Mouse (Mus musculus) stomach, embryonic 16.5 days (tissue): ENCODE measurements at regions not wholly inside any gene's neighbourhood (a gene's known extent, or its start where the extent isn't known, plus 50 kb on each side); places are given as distances from the start of the nearest gene placed in this dataset.

Experiments used
- ATAC-seq: fragments of 200-750 bp; cut with Nextera tagmentation; 2 replicates; pipeline ENCODE4 v1.8.0; 2017; ENCODE audit warnings: moderate number of reproducible peaks, moderate TSS enrichment; ENCODE audit not compliant: insufficient read depth, low FRiP score
- H3K27ac ChIP-seq: fragments of 300-500 bp; sonication (generic); 2 replicates; pipeline ENCODE4 v1.5.1; 2014; ENCODE audit warnings: low read length
- H3K27me3 ChIP-seq: fragments of 300-500 bp; sonication (generic); 2 replicates; pipeline ENCODE4 v1.6.1; 2014; ENCODE audit warnings: low read length, control low read depth, mixed read lengths; ENCODE audit not compliant: control insufficient read depth, insufficient read depth
- H3K36me3 ChIP-seq: fragments of 300-500 bp; sonication (generic); 2 replicates; pipeline ENCODE4 v1.6.1; 2014; ENCODE audit warnings: low read length; ENCODE audit not compliant: control insufficient read depth, insufficient read depth
- H3K4me1 ChIP-seq: fragments of 300-500 bp; sonication (generic); 2 replicates; pipeline ENCODE4 v1.6.1; 2014; ENCODE audit warnings: low read length, control low read depth, mixed read lengths; ENCODE audit not compliant: control insufficient read depth, insufficient read depth
- H3K4me2 ChIP-seq: fragments of 300-500 bp; sonication (generic); 2 replicates; pipeline ENCODE4 v1.6.1; 2014; ENCODE audit warnings: low read depth, low read length, mixed read lengths
- H3K4me3 ChIP-seq: fragments of 300-500 bp; sonication (generic); replicated peaks from 2 replicates; pipeline ENCODE4 v1.5.1; 2014; ENCODE audit warnings: mild to moderate bottlenecking, low read length
- H3K9ac ChIP-seq: fragments of 300-500 bp; sonication (generic); 2 replicates; pipeline ENCODE4 v1.6.1; 2014; ENCODE audit warnings: low read length
- H3K9me3 ChIP-seq: fragments of 300-500 bp; sonication (generic); replicated peaks from 2 replicates; pipeline ENCODE4 v1.6.1; 2016; ENCODE audit warnings: low read length, control low read depth; ENCODE audit not compliant: control insufficient read depth
- WGBS: fragments of 180-500 bp; shearing (Covaris S2); extraction: QIAGEN DNeasy Blood & Tissue Kit; methylation state at CpG from one replicate; pipeline ENCODE4 v1.1.7; 2014; 5-methylcytosine and 5-hydroxymethylcytosine counted together

DNA sequence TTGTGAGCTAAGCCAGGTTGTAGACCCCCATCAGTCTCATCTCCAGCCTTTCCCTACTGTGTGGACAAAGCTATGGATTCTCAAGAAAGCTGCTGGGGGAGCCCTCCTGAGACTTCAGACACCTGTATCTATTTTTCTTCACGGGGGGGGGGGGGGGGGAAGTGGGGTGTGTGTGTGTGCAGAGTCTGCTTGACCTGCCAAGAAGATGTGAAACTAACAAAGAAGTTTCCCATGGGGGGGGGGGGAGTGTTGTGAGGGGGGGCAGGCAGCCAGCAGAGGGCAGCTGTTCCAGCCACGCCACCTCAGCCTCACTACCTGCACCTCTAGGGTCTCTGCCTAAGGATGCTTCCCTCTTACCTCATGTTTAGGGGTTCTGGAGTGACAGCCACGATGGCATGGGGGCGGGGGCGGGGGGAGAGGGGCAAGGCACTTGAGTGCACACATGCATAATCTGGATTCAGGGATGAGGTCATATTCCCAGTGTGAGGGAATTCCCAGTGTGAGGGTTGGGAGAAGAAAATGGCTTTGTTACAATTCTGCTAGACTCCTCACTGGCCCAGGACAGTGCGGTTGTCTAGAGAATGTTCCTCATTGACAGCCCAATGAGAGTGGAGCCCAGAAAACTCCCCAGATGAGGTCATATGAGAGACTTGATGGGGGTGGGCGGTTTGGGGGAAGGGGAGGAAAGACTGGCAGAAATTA is 104.0 kb upstream of the Spata13 start:
- peak; percentile 33; the same call in 1 of the 2 replicates for ATAC-seq
- 41% methylated on average over 7 of the region's 7 CpGs for WGBS

DNA sequence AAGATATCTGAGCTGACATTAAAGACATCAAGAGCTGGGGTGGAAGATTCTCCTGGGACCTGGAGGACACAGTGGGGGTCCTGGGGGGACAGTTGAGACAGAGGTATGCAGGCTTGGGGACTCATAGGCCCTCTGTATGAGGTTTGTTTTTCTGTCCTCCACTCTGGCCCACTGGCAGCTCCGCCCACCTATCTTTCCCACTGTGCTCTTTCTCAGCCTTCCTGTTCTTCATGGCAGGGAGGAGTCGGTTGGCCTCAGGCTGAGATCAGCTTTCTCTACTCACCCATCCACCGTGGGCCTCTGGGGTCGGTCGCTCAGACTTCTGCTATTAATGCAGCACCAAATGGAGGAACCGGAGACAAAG is 103.5 kb upstream of the Spata13 start:
- Histone ChIP-seq H3K36me3 (no peaks in the 10 kb centered on the region), H3K4me2 (no peak overlapping the region), H3K27ac (0 out of 2 replicates have a peak overlapping the region, but pooled peaks have one; percentile 6), H3K4me1 (peaks cover 19% of the 10 kb centered on the region), H3K9me3 (no peaks in the 10 kb centered on the region), H3K27me3 (no peaks in the 10 kb centered on the region), H3K9ac (no peak overlapping the region), H3K4me3 (no peak overlapping the region)
- WGBS: 37% methylated on average over 6 of the region's 6 CpGs
- no peak for ATAC-seq

More for the DNA sequence above, 104.0 kb upstream of the Spata13 start:
- H3K9me3 ChIP-seq: no peaks in the 10 kb centered on the region
- no peaks in the 10 kb centered on the region for H3K36me3 ChIP-seq
- H3K4me1 ChIP-seq: peaks cover 19% of the 10 kb centered on the region
- H3K4me3 ChIP-seq: no peak overlapping the region
- H3K4me2 ChIP-seq: no peak overlapping the region
- H3K27ac ChIP-seq: no peak overlapping the region
- no peaks in the 10 kb centered on the region for H3K27me3 ChIP-seq
- no peak overlapping the region for H3K9ac ChIP-seq

DNA sequence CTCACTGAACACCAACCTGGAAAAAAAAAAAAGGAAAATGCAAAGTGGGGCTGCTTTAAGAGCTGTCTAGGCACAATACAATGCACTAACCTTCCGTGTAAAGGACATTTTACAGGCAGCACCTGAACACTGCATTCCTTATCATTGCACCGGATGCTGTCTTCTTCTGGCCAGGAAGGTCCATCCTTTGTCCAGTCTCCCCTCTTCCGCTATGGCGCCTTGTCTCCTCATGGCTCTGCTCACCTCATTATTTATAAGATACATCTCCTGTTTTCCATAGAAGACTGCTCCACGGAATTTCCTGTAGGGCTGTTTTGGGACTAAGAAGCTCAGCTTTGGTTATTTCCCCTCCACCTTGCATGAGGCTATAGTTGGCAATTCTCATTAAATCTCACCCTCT is 102.8 kb upstream of the Spata13 start:
- no peak overlapping the region for H3K27ac ChIP-seq
- H3K4me3 ChIP-seq: no peak overlapping the region
- ATAC-seq: no peak
- H3K4me1 ChIP-seq: peaks cover 19% of the 10 kb centered on the region
- H3K36me3 ChIP-seq: no peaks in the 10 kb centered on the region
- H3K4me2 ChIP-seq: no peak overlapping the region
- no peaks in the 10 kb centered on the region for H3K27me3 ChIP-seq
- no peaks in the 10 kb centered on the region for H3K9me3 ChIP-seq
- 86% methylated on average over 5 of the region's 5 CpGs for WGBS
- no peak overlapping the region for H3K9ac ChIP-seq

DNA sequence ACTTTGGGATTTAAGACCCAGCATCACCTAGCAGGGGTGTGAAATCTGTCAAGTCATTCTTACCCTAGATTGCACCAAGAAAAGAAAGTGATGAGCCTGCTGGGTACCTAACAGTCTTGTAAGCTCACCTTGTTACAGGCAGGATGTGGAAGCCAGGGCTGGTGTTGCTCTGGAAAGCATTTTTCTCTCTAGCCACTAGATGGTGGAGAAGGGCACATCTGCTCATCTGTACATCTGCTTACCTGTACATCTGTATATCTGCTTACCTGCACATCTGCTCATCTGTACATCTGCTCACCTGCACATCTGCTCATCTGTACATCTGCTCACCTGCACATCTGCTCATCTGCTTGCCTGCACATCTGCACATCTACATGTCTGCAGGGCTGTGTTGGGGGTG is 102.0 kb upstream of the Spata13 start:
- no peak for ATAC-seq

DNA sequence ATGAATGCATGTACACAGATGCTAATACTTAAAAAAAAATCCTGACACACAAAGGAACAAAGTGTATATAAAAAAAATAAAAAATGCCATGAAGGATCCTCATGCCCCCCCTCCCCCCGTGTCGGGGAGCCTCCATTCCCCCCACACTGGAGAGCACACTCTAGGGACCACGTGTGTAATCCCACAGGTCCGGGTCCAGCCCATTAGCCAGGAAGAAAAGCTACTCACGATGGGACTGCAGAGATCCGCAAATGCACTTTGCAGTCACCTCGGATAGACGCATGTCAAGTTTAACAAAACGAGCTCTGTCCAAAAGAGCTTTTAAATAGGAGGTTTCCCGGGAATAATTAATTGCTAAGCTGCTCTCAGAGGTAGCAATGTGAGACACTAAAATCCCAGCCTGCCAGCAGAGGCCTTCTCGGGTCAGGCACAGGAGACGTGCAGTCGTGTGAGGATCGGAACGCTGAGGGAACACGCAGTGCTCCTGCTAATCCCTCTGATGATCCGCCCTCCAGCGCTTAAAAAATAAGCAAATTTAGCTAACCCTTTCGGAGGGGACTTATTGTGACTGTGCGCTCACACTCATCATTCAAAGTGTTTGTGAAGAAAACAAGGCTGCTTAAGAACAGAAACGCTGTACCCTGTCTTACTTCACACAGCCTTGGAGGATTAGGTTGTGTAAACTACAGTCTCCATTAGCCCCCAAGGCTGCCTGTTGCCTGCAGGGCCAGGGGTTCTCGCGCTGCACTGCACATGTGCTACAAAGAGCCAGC is 100.2 kb upstream of the Spata13 start:
- peak; percentile 78 for ATAC-seq
- Histone ChIP-seq H3K9me3 (0 out of 2 replicates have a peak, but pooled peaks cover 3% of the 10 kb centered on the region), H3K9ac (no peak overlapping the region), H3K27me3 (no peaks in the 10 kb centered on the region), H3K27ac (peak overlapping the region; percentile 63), H3K4me3 (no peak overlapping the region), H3K4me2 (peak overlapping the region; percentile 7), H3K36me3 (no peaks in the 10 kb centered on the region), H3K4me1 (peaks cover 19% of the 10 kb centered on the region)
- WGBS: 28% methylated on average over 23 of the region's 23 CpGs

More for the DNA sequence above, 102.0 kb upstream of the Spata13 start:
- Histone ChIP-seq H3K4me1 (peaks cover 19% of the 10 kb centered on the region), H3K4me2 (no peak overlapping the region), H3K4me3 (no peak overlapping the region), H3K27me3 (no peaks in the 10 kb centered on the region), H3K9me3 (no peaks in the 10 kb centered on the region), H3K27ac (no peak overlapping the region), H3K9ac (no peak overlapping the region), H3K36me3 (no peaks in the 10 kb centered on the region)

DNA sequence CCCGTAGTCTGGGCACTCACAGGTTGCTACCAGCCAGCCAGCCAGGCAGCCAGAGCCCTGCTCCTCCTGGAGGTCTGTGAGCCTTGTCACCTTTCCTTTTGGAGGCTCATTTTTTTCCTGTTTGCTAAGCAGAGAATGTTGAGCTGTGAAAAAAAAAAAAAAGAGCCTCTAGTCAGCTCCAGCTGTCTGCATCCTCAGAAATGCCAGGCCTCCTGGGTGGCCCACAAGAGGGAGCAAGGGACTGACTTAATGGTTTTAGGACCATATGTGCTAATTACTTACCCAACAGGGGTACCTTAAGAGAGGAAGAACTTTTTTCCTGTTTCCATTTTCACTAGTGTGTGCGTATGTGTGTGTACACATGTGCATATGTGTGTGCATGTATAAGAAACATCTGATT is 94.8 kb upstream of the Spata13 start:
- 79% methylated on average over 2 of the region's 2 CpGs for WGBS
- ATAC-seq: no peak
- H3K4me2 ChIP-seq: no peak overlapping the region

DNA sequence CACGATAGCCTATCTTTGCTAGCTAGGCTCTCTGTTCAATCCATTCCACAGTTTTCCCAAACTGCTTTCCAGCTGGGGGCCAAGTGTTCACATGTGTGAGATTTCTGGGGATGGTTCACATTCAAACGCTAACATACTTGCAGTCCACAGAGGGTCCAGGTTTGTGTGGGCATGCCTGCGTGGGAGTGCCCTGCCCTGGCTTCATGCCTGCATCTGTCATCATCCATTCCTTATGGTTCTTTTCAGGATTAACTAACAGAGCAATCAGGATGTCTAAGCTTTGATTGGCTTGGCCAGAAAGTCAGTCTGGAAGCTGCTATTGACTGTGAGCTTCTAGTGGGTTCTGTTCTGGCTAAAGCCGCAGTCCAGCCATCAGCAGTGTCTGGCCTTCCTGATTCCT is 93.7 kb upstream of the Spata13 start:
- 58% methylated on average over 4 of the region's 4 CpGs for WGBS
- Histone ChIP-seq H3K27ac (peak overlapping the region; percentile 53), H3K4me1 (peaks cover 8% of the 10 kb centered on the region; the same call in 1 of the 2 replicates), H3K27me3 (peaks cover 4% of the 10 kb centered on the region; the same call in 1 of the 2 replicates), H3K4me3 (no peak overlapping the region), H3K36me3 (no peaks in the 10 kb centered on the region), H3K4me2 (no peak overlapping the region), H3K9ac (no peak overlapping the region), H3K9me3 (0 out of 2 replicates have a peak, but pooled peaks cover 3% of the 10 kb centered on the region)
- no peak for ATAC-seq

More for the DNA sequence above, 94.8 kb upstream of the Spata13 start:
- Histone ChIP-seq H3K4me3 (no peak overlapping the region), H3K27ac (no peak overlapping the region), H3K9me3 (0 out of 2 replicates have a peak, but pooled peaks cover 3% of the 10 kb centered on the region), H3K9ac (no peak overlapping the region), H3K4me1 (peaks cover 8% of the 10 kb centered on the region; the same call in 1 of the 2 replicates), H3K27me3 (peaks cover 4% of the 10 kb centered on the region; the same call in 1 of the 2 replicates), H3K36me3 (no peaks in the 10 kb centered on the region)

DNA sequence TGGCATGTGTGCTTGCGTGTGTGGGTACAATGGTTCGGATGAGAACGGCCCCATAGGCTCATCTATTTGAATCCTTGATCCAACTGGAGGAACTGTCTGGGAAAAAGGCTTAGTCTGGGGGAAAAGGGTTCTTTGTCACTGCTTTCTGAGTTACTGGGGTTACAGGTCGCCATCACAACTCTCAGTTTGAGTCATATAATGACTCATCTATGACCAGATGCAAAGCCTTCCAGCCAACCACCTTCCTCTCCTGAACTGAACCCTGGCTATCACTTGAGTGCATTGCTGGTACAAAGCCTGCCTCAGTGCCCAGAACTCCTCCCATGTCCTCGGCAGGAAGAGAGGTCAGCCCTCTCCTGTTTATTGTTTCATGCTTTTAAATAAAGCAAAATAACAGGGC is 92.2 kb upstream of the Spata13 start:
- Histone ChIP-seq H3K4me2 (no peak overlapping the region), H3K4me1 (peaks cover 8% of the 10 kb centered on the region; the same call in 1 of the 2 replicates), H3K9me3 (0 out of 2 replicates have a peak, but pooled peaks cover 3% of the 10 kb centered on the region), H3K36me3 (no peaks in the 10 kb centered on the region), H3K27ac (no peak overlapping the region), H3K27me3 (peaks cover 4% of the 10 kb centered on the region; the same call in 1 of the 2 replicates), H3K4me3 (no peak overlapping the region), H3K9ac (no peak overlapping the region)
- WGBS: 78% methylated on average over 5 of the region's 5 CpGs
- no peak for ATAC-seq

DNA sequence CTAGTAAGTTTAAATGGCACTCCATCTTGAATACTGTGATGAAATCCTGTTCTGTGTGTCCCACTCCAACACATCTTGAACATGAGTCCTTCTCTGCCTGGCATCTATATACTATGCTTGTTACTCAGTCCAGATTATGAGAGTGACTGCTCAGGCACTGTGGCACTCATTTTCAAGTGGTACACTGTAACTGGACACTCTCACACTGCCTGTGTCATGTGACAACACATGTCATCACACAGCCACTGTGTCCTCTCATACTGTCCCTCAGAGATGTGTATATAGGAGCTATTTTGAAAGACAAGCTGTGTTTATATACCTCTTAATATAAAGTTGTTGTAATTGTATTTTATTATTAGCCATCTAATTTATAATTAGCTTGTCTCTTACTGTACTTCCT is 89.0 kb upstream of the Spata13 start:
- ATAC-seq: no peak
- no peak overlapping the region for H3K9ac ChIP-seq
- no peak overlapping the region for H3K4me2 ChIP-seq
- no peaks in the 10 kb centered on the region for H3K36me3 ChIP-seq
- H3K27ac ChIP-seq: no peak overlapping the region
- peaks cover 8% of the 10 kb centered on the region; the same call in 1 of the 2 replicates for H3K4me1 ChIP-seq
- no peaks in the 10 kb centered on the region for H3K9me3 ChIP-seq
- peaks cover 4% of the 10 kb centered on the region; the same call in 1 of the 2 replicates for H3K27me3 ChIP-seq
- H3K4me3 ChIP-seq: no peak overlapping the region
